Mouse (Mus musculus) small intestine, adult 2 months (tissue): ENCODE data around the gene Mindy2.
"Not testable (repeated sequence)": the region's sequence is repeated elsewhere in the genome, so short reads cannot be mapped to it uniquely, and the experiment has no call there.

Source experiments
- CTCF ChIP-seq: fragments of 200-500 bp; IDR thresholded peaks from 2 replicates; pipeline ENCODE4 v1.5.1; 2012; ENCODE audit warnings: low read depth, mild to moderate bottlenecking, control low read depth, inconsistent platforms, low read length, moderate library complexity, mixed read lengths; ENCODE audit not compliant: insufficient replicate concordance, insufficient read length; ENCODE audit errors: extremely low read depth
- POLR2A ChIP-seq: fragments of 200-500 bp; IDR thresholded peaks from 2 replicates; pipeline ENCODE4 v1.6.1; 2012; ENCODE audit warnings: low read depth, mild to moderate bottlenecking, control low read depth, inconsistent platforms, low read length, moderate library complexity

DNA sequence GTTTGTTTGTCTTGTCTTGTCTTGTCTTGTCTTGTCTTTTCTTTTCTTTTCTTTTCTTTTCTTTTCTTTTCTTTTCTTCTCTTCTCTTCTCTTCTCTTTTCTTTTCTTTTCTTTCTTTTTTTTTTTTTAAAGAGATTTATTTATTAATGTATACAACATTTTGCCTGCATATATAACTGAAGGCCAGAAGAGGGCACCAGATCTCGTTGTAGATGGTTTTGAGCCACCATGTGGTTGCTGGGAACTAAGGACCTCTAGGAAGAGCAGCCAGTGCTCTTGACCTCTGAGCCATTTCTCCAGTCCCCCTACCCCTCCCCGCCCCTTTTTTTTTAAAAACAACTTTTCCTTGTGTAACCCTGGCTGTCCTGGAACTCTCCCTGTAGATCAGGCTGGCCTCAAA is 104.7 kb downstream of the Mindy2 start:
- TF ChIP-seq CTCF = peak; percentile 18; the same call in 1 of the 2 replicates
- TF ChIP-seq POLR2A = not testable (repeated sequence)
